Mouse (Mus musculus): ENCODE measurements around the gene Fat3. TPM values are rescaled to one million over a fixed set of nuclear protein-coding genes. Genes with fewer than 3 reads are reported as not detected.

The Fat3 gene
- polyA plus RNA-seq, 1 experiment from 2014 or later: 5.4 TPM

DNA sequence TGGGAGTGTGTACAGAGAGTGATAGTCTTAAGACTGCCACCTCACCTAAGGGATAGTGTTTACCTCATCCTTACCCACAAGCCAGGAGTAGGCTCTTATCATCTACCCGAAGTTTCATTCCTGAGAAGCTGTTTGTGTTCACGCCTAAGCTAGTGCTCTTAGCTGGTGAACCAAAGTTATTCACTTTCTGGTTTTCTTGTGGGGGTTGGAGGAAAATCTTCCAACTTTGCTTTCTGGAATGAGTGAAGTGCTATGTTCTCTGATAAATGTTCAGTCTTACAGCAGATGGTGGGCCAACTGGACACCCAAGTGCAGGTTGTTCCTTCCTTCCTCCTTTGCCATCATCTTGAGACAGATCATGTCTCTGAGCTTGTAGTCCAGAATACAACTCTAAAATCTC lies 402.5 kb downstream of the Fat3 start:
- no peak overlapping the region for H3K4me2 ChIP-seq (ENCODE audit: low read depth, low read length)
- no peaks in the 10 kb centered on the region for H3K36me3 ChIP-seq (ENCODE audit: control insufficient read depth, insufficient read depth, low read length)
- no peaks in the 10 kb centered on the region for H3K9me3 ChIP-seq (ENCODE audit: control insufficient read depth, low read length)
- ATAC-seq (ENCODE audit: low read depth) (no peak), DNase-seq (ENCODE audit: low spot score) (no peak)
- no peak overlapping the region for H3K27ac ChIP-seq (replicated peaks; ENCODE audit: low read depth, low read length)
- H3K4me3 ChIP-seq (ENCODE audit: low read depth, low read length): no peak overlapping the region
- H3K4me1 ChIP-seq (ENCODE audit: control insufficient read depth, insufficient read depth, low read length): no peaks in the 10 kb centered on the region
- H3K9ac ChIP-seq (ENCODE audit: low read depth, low read length): no peak overlapping the region
- no peaks in the 10 kb centered on the region for H3K27me3 ChIP-seq (replicated peaks; ENCODE audit: control insufficient read depth, insufficient read depth, low read length)
- WGBS: 98% methylated on average over 2 of the region's 2 CpGs

DNA sequence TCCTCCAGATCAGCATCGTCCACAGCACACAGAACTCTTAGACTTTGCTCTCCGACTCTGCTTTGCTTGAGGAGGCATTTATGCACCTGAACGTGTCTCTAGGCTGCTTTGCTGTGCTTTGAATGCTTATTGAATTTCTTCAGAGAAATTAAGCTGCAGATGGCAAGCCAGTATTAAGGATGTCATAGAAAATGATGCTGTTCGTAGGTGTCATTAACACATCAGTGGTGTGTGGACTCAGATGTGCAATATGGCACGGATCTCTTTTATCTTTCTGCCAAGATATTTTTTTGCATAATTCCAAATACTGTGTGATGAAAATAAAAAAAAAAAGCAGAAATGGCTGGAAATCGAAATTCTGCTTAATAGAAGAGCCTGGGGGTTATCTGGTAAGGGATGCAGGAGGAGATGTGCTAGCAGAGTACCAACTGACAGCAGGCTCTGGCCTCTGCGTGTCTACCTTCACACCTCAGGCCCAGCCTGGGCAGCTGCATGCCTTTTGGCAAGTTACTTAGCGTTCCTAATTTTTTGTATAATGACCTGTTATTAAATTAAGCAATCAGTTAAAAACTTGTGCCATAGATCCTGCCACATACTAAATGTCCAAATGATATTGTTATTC lies 407.9 kb downstream of the Fat3 start:
- WGBS: 65% methylated on average over 8 of the region's 8 CpGs
- no peak for ATAC-seq (ENCODE audit: low read depth)
- Histone ChIP-seq H3K27me3 (replicated peaks; ENCODE audit: control insufficient read depth, insufficient read depth, low read length) (no peaks in the 10 kb centered on the region), H3K4me1 (ENCODE audit: control insufficient read depth, insufficient read depth, low read length) (no peaks in the 10 kb centered on the region), H3K4me3 (ENCODE audit: low read depth, low read length) (no peak overlapping the region), H3K9ac (ENCODE audit: low read depth, low read length) (no peak overlapping the region), H3K27ac (replicated peaks; ENCODE audit: low read depth, low read length) (no peak overlapping the region), H3K36me3 (ENCODE audit: control insufficient read depth, insufficient read depth, low read length) (no peaks in the 10 kb centered on the region), H3K4me2 (ENCODE audit: low read depth, low read length) (no peak overlapping the region), H3K9me3 (ENCODE audit: control insufficient read depth, low read length) (no peaks in the 10 kb centered on the region)
- DNase-seq (ENCODE audit: low spot score): no peak

DNA sequence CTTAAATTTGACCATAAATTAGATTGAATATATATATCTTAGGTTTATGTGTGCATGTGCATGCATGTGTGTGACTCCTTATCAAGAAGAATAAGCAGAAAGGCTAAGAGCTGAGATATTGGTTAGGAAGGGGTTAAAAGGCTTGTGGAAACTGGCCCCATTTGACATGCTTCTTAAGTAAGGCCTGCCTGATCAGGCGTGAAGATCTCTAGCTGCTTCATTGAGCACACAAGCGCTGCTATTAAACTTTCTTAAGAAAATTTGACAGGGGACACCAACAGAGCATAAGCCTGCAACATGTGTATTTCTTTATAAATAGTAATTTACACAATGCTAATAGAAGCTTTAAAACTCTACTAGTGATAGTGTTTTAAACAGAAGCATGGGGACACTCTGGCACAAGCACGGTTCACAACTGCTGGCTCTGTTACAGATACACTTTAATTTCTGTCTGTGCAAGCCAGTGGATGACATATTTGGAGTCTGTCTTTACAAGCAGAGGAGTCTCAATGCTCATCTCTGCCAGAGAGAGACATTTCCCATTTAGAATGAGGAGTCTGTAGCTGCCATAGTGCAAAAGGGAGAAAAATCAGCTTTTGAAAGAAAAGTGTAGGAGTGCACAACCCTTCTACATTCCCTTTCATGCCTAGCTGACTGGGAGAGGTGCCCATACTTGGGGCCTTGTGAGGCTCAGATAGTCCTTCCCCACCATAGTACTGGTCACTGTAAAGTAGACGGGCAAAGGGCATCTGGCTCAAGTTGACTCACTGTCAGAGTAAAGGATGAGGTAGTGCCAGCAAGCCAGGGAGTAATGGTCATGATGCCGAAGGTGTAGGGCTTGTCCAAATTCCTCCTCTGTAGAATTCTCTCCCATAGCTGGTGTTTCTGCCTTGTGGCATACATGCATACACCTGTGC lies 408.8 kb downstream of the Fat3 start:
- Histone ChIP-seq H3K9ac (ENCODE audit: low read depth, low read length) (no peak overlapping the region), H3K9me3 (ENCODE audit: control insufficient read depth, low read length) (no peaks in the 10 kb centered on the region), H3K36me3 (ENCODE audit: control insufficient read depth, insufficient read depth, low read length) (no peaks in the 10 kb centered on the region), H3K4me3 (ENCODE audit: low read depth, low read length) (no peak overlapping the region), H3K4me1 (ENCODE audit: control insufficient read depth, insufficient read depth, low read length) (no peaks in the 10 kb centered on the region), H3K27me3 (replicated peaks; ENCODE audit: control insufficient read depth, insufficient read depth, low read length) (no peaks in the 10 kb centered on the region), H3K27ac (replicated peaks; ENCODE audit: low read depth, low read length) (no peak overlapping the region), H3K4me2 (ENCODE audit: low read depth, low read length) (no peak overlapping the region)
- WGBS: 36% methylated on average over 5 of the region's 5 CpGs
- DNase-seq (ENCODE audit: low spot score): peak; percentile 56
- ATAC-seq (ENCODE audit: low read depth): no peak

DNA sequence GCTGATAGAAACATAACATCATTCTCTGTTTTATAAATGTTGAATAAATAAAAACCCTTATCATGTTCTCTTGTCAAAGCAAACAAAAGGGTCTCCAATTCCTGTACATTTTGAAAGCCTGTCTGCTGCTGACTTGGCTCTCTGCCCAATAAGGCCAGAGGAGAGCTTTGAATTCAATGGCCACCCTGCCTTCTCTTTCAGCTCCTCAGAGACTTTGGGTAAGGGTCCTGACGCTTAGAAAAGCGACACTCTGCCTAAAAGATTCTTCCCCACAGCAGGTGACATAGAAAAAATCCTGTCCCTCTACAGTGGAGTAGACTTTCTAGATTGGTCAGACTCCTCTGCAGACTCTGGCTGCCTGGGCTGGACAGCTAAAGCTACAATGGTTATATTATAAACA lies 421.8 kb downstream of the Fat3 start:
- Histone ChIP-seq H3K9ac (ENCODE audit: low read depth, low read length) (no peak overlapping the region), H3K4me1 (ENCODE audit: control insufficient read depth, insufficient read depth, low read length) (no peaks in the 10 kb centered on the region), H3K27ac (replicated peaks; ENCODE audit: low read depth, low read length) (no peak overlapping the region), H3K9me3 (ENCODE audit: control insufficient read depth, low read length) (no peaks in the 10 kb centered on the region), H3K36me3 (ENCODE audit: control insufficient read depth, insufficient read depth, low read length) (no peaks in the 10 kb centered on the region), H3K4me2 (ENCODE audit: low read depth, low read length) (no peak overlapping the region), H3K27me3 (replicated peaks; ENCODE audit: control insufficient read depth, insufficient read depth, low read length) (no peaks in the 10 kb centered on the region), H3K4me3 (ENCODE audit: low read depth, low read length) (no peak overlapping the region)
- 63% methylated on average over 2 of the region's 2 CpGs for WGBS
- ATAC-seq (ENCODE audit: low read depth) (no peak), DNase-seq (ENCODE audit: low spot score) (no peak)

DNA sequence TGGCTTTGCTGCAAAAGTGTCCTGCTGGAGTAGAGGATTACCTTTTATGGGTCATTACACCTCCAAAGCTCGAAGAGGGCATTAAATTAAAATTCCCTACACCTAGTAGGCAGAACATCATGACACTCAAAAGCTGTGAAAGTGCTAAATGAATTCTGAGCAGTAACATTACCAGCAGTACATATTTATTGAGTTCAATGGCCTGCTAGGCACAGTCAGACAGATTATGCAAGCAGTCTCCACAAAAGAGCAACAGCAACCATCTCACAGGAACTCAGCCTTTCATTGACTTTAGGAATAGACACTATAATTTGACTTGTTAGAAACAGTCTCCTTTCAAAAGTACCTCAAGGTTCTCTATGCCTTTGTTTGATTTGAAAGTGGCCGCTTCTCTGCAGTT lies 426.4 kb downstream of the Fat3 start:
- Histone ChIP-seq H3K4me3 (ENCODE audit: low read depth, low read length) (no peak overlapping the region), H3K9me3 (ENCODE audit: control insufficient read depth, low read length) (no peaks in the 10 kb centered on the region), H3K4me2 (ENCODE audit: low read depth, low read length) (no peak overlapping the region), H3K9ac (ENCODE audit: low read depth, low read length) (no peak overlapping the region), H3K36me3 (ENCODE audit: control insufficient read depth, insufficient read depth, low read length) (no peaks in the 10 kb centered on the region), H3K27ac (replicated peaks; ENCODE audit: low read depth, low read length) (no peak overlapping the region), H3K4me1 (ENCODE audit: control insufficient read depth, insufficient read depth, low read length) (no peaks in the 10 kb centered on the region), H3K27me3 (replicated peaks; ENCODE audit: control insufficient read depth, insufficient read depth, low read length) (no peaks in the 10 kb centered on the region)
- ATAC-seq (ENCODE audit: low read depth) (no peak), DNase-seq (ENCODE audit: low spot score) (no peak)
- WGBS: 76% methylated on average over 2 of the region's 2 CpGs

DNA sequence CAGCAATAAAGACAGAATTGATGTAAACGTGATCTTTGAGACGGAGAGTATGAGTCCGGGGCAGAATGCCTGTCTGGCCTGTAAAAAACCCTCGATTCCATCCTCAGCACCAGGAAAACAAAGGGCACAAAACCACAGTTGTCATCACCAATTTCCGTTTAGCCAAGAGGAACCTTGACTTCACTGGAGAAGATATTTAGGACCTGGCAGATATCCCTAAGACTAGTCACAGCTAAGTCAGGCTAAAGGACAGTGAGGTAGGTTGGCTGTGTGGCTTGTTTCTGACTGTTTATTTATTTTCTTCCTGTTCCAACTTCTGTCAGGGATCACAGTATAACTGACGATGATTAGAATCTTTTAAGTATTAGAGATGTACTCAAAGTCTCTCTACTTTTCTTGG lies 427.0 kb downstream of the Fat3 start:
- Histone ChIP-seq H3K9ac (ENCODE audit: low read depth, low read length) (no peak overlapping the region), H3K9me3 (ENCODE audit: control insufficient read depth, low read length) (no peaks in the 10 kb centered on the region), H3K27me3 (replicated peaks; ENCODE audit: control insufficient read depth, insufficient read depth, low read length) (no peaks in the 10 kb centered on the region), H3K4me3 (ENCODE audit: low read depth, low read length) (no peak overlapping the region), H3K27ac (replicated peaks; ENCODE audit: low read depth, low read length) (no peak overlapping the region), H3K36me3 (ENCODE audit: control insufficient read depth, insufficient read depth, low read length) (no peaks in the 10 kb centered on the region), H3K4me2 (ENCODE audit: low read depth, low read length) (no peak overlapping the region), H3K4me1 (ENCODE audit: control insufficient read depth, insufficient read depth, low read length) (no peaks in the 10 kb centered on the region)
- ATAC-seq (ENCODE audit: low read depth) (no peak), DNase-seq (ENCODE audit: low spot score) (no peak)
- 69% methylated on average over 6 of the region's 6 CpGs for WGBS

DNA sequence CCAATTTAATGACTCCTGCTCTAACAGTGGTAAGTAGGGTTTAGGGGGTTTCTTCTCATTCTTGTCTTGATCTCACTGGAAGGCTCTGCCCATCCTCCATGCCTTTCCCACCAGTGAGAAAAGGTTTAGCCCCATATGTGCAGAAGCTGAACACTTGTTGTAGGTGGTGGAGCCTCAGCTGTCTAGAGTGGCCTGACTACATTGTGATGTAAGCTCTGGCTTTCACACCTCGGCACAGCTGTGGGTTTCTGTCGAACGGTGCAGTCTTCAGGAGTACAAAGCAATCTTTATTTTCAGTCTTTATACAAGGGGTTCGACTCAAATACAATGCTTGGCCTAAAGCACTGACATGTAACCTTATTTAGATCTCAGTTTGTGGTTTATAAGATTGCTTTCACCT lies 437.6 kb downstream of the Fat3 start:
- DNase-seq (ENCODE audit: low spot score) (peak; percentile 32), ATAC-seq (ENCODE audit: low read depth) (no peak)
- H3K27ac ChIP-seq (replicated peaks; ENCODE audit: low read depth, low read length): no peak overlapping the region
- 69% methylated on average over 4 of the region's 4 CpGs for WGBS
- H3K36me3 ChIP-seq (ENCODE audit: control insufficient read depth, insufficient read depth, low read length): no peaks in the 10 kb centered on the region
- no peaks in the 10 kb centered on the region for H3K4me1 ChIP-seq (ENCODE audit: control insufficient read depth, insufficient read depth, low read length)
- no peaks in the 10 kb centered on the region for H3K9me3 ChIP-seq (ENCODE audit: control insufficient read depth, low read length)
- no peak overlapping the region for H3K4me3 ChIP-seq (ENCODE audit: low read depth, low read length)
- H3K9ac ChIP-seq (ENCODE audit: low read depth, low read length): no peak overlapping the region
- H3K27me3 ChIP-seq (replicated peaks; ENCODE audit: control insufficient read depth, insufficient read depth, low read length): no peaks in the 10 kb centered on the region
- no peak overlapping the region for H3K4me2 ChIP-seq (ENCODE audit: low read depth, low read length)

- H3K36me3 ChIP-seq (ENCODE audit: control insufficient read depth, insufficient read depth, low read length): no peaks in the 10 kb centered on the region
- no peak for ATAC-seq (ENCODE audit: low read depth)
Observed at GRCm38 (mm10) chr9:16062472-16062871, 438.6 kb downstream of the Fat3 start.

GRCm38 (mm10) chr9:16046686-16047085 lies 454.4 kb downstream of the Fat3 start:
- no peak overlapping the region for H3K27ac ChIP-seq (replicated peaks; ENCODE audit: low read depth, low read length)
- WGBS: 87% methylated on average over 2 of the region's 2 CpGs
- no peak overlapping the region for H3K4me2 ChIP-seq (ENCODE audit: low read depth, low read length)
- DNase-seq (ENCODE audit: low spot score) (no peak), ATAC-seq (ENCODE audit: low read depth) (no peak)
- no peak overlapping the region for H3K9ac ChIP-seq (ENCODE audit: low read depth, low read length)
- H3K4me1 ChIP-seq (ENCODE audit: control insufficient read depth, insufficient read depth, low read length): no peaks in the 10 kb centered on the region
- no peaks in the 10 kb centered on the region for H3K27me3 ChIP-seq (replicated peaks; ENCODE audit: control insufficient read depth, insufficient read depth, low read length)
- no peaks in the 10 kb centered on the region for H3K36me3 ChIP-seq (ENCODE audit: control insufficient read depth, insufficient read depth, low read length)
- H3K9me3 ChIP-seq (ENCODE audit: control insufficient read depth, low read length): no peaks in the 10 kb centered on the region
- H3K4me3 ChIP-seq (ENCODE audit: low read depth, low read length): no peak overlapping the region

More at GRCm38 (mm10) chr9:16062472-16062871, 438.6 kb downstream of the Fat3 start:
- H3K9me3 ChIP-seq (ENCODE audit: control insufficient read depth, low read length): no peaks in the 10 kb centered on the region
- H3K9ac ChIP-seq (ENCODE audit: low read depth, low read length): no peak overlapping the region
- no peak overlapping the region for H3K27ac ChIP-seq (replicated peaks; ENCODE audit: low read depth, low read length)
- H3K4me1 ChIP-seq (ENCODE audit: control insufficient read depth, insufficient read depth, low read length): no peaks in the 10 kb centered on the region
- no peak overlapping the region for H3K4me2 ChIP-seq (ENCODE audit: low read depth, low read length)
- H3K27me3 ChIP-seq (replicated peaks; ENCODE audit: control insufficient read depth, insufficient read depth, low read length): no peaks in the 10 kb centered on the region
- H3K4me3 ChIP-seq (ENCODE audit: low read depth, low read length): no peak overlapping the region
- DNase-seq (ENCODE audit: low spot score): no peak
